In the genomic region with DNA sequence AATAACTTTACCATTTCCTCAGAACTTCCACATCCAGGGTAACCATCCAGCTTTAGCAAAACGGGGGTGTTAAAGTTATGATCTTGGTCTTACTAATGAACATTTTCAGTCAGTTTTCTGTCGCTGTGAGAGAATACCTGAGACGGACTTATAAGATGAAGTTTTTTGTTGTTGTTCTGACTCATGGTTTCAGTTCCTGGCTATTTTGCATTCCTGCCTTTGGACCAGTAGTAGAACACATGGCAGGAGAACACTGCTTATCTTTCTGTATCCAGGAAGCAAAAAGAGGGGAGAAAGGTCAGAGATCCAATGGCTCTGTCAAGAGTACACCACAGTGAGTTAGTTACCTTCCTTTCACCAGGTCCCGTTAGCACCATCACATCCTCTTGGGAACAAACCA, we compare ENCODE assay signal across 38 mouse cellular contexts. TPM values are rescaled to one million over a fixed set of nuclear protein-coding genes. Genes with fewer than 3 reads are reported as not detected.
DNase-seq lines count a peak whose midpoint lies in the region; ATAC-seq and TF ChIP-seq lines count a peak whose summit lies in the region.
"Had no signal": no experiment of that assay in that cellular context is flagged by ENCODE, and none has a peak within 500 bp of the region (broad histone marks: within the 10 kb centered on the region; RNA-seq: fewer than 3 reads in every experiment).

No protein-coding gene starts in this region.

- DNase-seq in gastrocnemius, adult 2 months, result no peak
- no peak for DNase-seq in gastrocnemius, postnatal 25 days
- peak; percentile 59 for DNase-seq in midbrain, embryonic 11.5 days (ENCODE audit: low spot score, missing footprints)
- no peak for DNase-seq in midbrain, postnatal 0 days (ENCODE audit: low spot score)
- peak; percentile 12 for DNase-seq in Patski (ENCODE audit: low read depth, low spot score)
- peak; percentile 13 for DNase-seq in splenic B cell, adult 2 months (ENCODE audit: low read depth, low spot score)
- DNase-seq in embryo, embryonic 9.5 days (ENCODE audit: extremely low spot score), result no peak
- DNase-seq: adrenal gland, postnatal 14 days; B cell, adult 2 months; cerebellum, adult 11-12 months; cerebellum, adult 8-10 months; cerebellum, postnatal 10 days; cerebellum, postnatal 36 days; embryo, embryonic 11 days; forebrain, postnatal 0 days; gastrocnemius, postnatal 36 days; heart, adult 2 months had no signal

- no peak for ATAC-seq in midbrain, embryonic 11.5 days (ENCODE audit: low FRiP score)
- ATAC-seq in midbrain, postnatal 0 days (ENCODE audit: low FRiP score), result no peak
- ATAC-seq in Patski, result no peak
- ATAC-seq in kidney, embryonic 14.5 days (ENCODE audit: low FRiP score, low TSS enrichment), result no peak
- ATAC-seq: CD4-positive, CD25-positive, alpha-beta regulatory T cell, adult 4 months; forebrain, embryonic 14.5 days; forebrain, postnatal 0 days; hindbrain, embryonic 16.5 days; intestine, embryonic 16.5 days had no signal

- TF ChIP-seq CTCF in gastrocnemius, adult 2 months (IDR thresholded peaks at IDR 0.05), result no peak
- TF ChIP-seq CTCF in midbrain, postnatal 0 days (IDR thresholded peaks at IDR 0.05), result no peak
- TF ChIP-seq CTCF in Patski (IDR thresholded peaks at IDR 0.05), result no peak

- no peaks in the 10 kb centered on the region for H3K4me1 ChIP-seq in midbrain, embryonic 11.5 days (ENCODE audit: control insufficient read depth, insufficient read depth, low read length)
- no peaks in the 10 kb centered on the region for H3K4me1 ChIP-seq in midbrain, postnatal 0 days (ENCODE audit: insufficient read depth, low read length)
- H3K4me1 ChIP-seq in kidney, embryonic 14.5 days (ENCODE audit: control insufficient read depth, insufficient read depth, low read length), result no peaks in the 10 kb centered on the region
- H3K4me1 ChIP-seq: hindbrain, embryonic 10.5 days had no signal

- POLR2A ChIA-PET in Patski (lab: Charles Lee), result interaction anchor here (2.2 kb wide), 1 partner anchor 63 kb away, joined by 11 read pairs; a partner anchor contains a TSS

- no peaks in the 10 kb centered on the region for H3K27me3 ChIP-seq in midbrain, embryonic 11.5 days (ENCODE audit: control insufficient read depth, insufficient read depth, low read length)
- H3K27me3 ChIP-seq in midbrain, postnatal 0 days (ENCODE audit: insufficient read depth, low read length), result no peaks in the 10 kb centered on the region
- no peaks in the 10 kb centered on the region for H3K27me3 ChIP-seq in Patski
- H3K27me3 ChIP-seq in splenic B cell, adult 2 months (ENCODE audit: control insufficient read depth, insufficient read depth, low read length, poor library complexity, severe bottlenecking), result no peaks in the 10 kb centered on the region
- no peaks in the 10 kb centered on the region for H3K27me3 ChIP-seq in kidney, embryonic 14.5 days (ENCODE audit: control insufficient read depth, insufficient read depth, low read length)
- H3K27me3 ChIP-seq: hindbrain, embryonic 13.5 days had no signal

- no peaks in the 10 kb centered on the region for H3K36me3 ChIP-seq in midbrain, embryonic 11.5 days (ENCODE audit: control insufficient read depth, insufficient read depth, low read length)
- no peaks in the 10 kb centered on the region for H3K36me3 ChIP-seq in midbrain, postnatal 0 days (ENCODE audit: insufficient read depth, low read length)
- no peaks in the 10 kb centered on the region for H3K36me3 ChIP-seq in splenic B cell, adult 2 months (ENCODE audit: control insufficient read depth, insufficient read depth, low read length, poor library complexity, severe bottlenecking)
- H3K36me3 ChIP-seq in kidney, embryonic 14.5 days (ENCODE audit: control insufficient read depth, insufficient read depth, low read length), result no peaks in the 10 kb centered on the region
- H3K36me3 ChIP-seq: G1E; hindbrain, embryonic 10.5 days; hindbrain, embryonic 13.5 days had no signal

- CTCF ChIA-PET in Patski (lab: Charles Lee), result interaction anchor here (0.8 to 1.3 kb wide), 2 partner anchors 28 to 125 kb away, joined by 3 to 4 read pairs; no protein-coding TSS in a partner anchor

- in situ Hi-C loops in Patski (cut with MboI; ENCODE audit: low pct_unique_long_range_greater_than_20kb), result no loop called here

- no peak overlapping the region for H3K4me3 ChIP-seq in gastrocnemius, adult 2 months
- no peak overlapping the region for H3K4me3 ChIP-seq in midbrain, embryonic 11.5 days (ENCODE audit: low read depth, low read length)
- no peak overlapping the region for H3K4me3 ChIP-seq in midbrain, postnatal 0 days (ENCODE audit: low read depth, low read length)
- no peak overlapping the region for H3K4me3 ChIP-seq in kidney, embryonic 14.5 days (ENCODE audit: low read length)
- H3K4me3 ChIP-seq: heart, adult 2 months; hindbrain, embryonic 10.5 days; hindbrain, embryonic 13.5 days had no signal

- no peak overlapping the region for H3K4me2 ChIP-seq in midbrain, embryonic 11.5 days
- no peak overlapping the region for H3K4me2 ChIP-seq in midbrain, postnatal 0 days (ENCODE audit: low read depth, low read length, poor library complexity, severe bottlenecking)
- no peak overlapping the region for H3K4me2 ChIP-seq in kidney, embryonic 14.5 days (replicated peaks; ENCODE audit: low read depth, low read length)
- H3K4me2 ChIP-seq: heart, embryonic 11.5 days; hindbrain, embryonic 13.5 days had no signal

- intact Hi-C loops in gastrocnemius, adult 2 months (cut with DNase I), result no loop called here

- no peaks in the 10 kb centered on the region for H3K9me3 ChIP-seq in midbrain, embryonic 11.5 days (ENCODE audit: control insufficient read depth, low read length)
- no peaks in the 10 kb centered on the region for H3K9me3 ChIP-seq in midbrain, postnatal 0 days (ENCODE audit: low read length)
- no peaks in the 10 kb centered on the region for H3K9me3 ChIP-seq in kidney, embryonic 14.5 days (ENCODE audit: control insufficient read depth, low read length)
- H3K9me3 ChIP-seq: hindbrain, embryonic 10.5 days; hindbrain, embryonic 13.5 days had no signal

- peak overlapping the region; percentile 46 for H3K27ac ChIP-seq in gastrocnemius, adult 2 months
- H3K27ac ChIP-seq in midbrain, embryonic 11.5 days (ENCODE audit: low read depth, low read length), result no peak overlapping the region
- no peak overlapping the region for H3K27ac ChIP-seq in midbrain, postnatal 0 days (ENCODE audit: low read depth, low read length)
- no peak overlapping the region for H3K27ac ChIP-seq in kidney, embryonic 14.5 days (ENCODE audit: low read depth, low read length)
- H3K27ac ChIP-seq: heart, adult 2 months; hindbrain, embryonic 10.5 days; hindbrain, embryonic 13.5 days had no signal

- WGBS in midbrain, embryonic 11.5 days, result 88% methylated on average over 4 of the region's 4 CpGs
- 90% methylated on average over 4 of the region's 4 CpGs for WGBS in midbrain, postnatal 0 days
- WGBS in kidney, embryonic 14.5 days, result 83% methylated on average over 4 of the region's 4 CpGs

- no peak overlapping the region for H3K9ac ChIP-seq in midbrain, embryonic 11.5 days (ENCODE audit: low read length)
- no peak overlapping the region for H3K9ac ChIP-seq in midbrain, postnatal 0 days (replicated peaks; ENCODE audit: low read length, poor library complexity, severe bottlenecking)
- H3K9ac ChIP-seq in kidney, embryonic 14.5 days (ENCODE audit: low read depth, low read length), result no peak overlapping the region
- H3K9ac ChIP-seq: forebrain, postnatal 0 days; hindbrain, embryonic 13.5 days had no signal

RNA-seq across cellular contexts. Expression of a gene that starts 54.5 kb away (rescaled TPM):
- not detected for total RNA-seq in gastrocnemius, adult 2 months (2021)
- not detected for total RNA-seq in gastrocnemius, postnatal 25 days (2021)
- not detected in 2 replicates for polyA plus RNA-seq in midbrain, embryonic 11.5 days (2014; fragmentation: Nextera tagmentation; extraction: Ambion mirVana)
- total RNA-seq in midbrain, postnatal 0 days (2014; rRNA removed), result not detected in 2 replicates
- polyA plus RNA-seq in midbrain, postnatal 0 days (2015; fragmentation: Nextera tagmentation; extraction: Ambion mirVana), result not detected in 2 replicates
- polyA plus RNA-seq in Patski (2021), result not detected
- not detected in 2 replicates for polyA plus RNA-seq in kidney, embryonic 14.5 days (2014; fragmentation: Nextera tagmentation; extraction: Ambion mirVana)
- total RNA-seq: adrenal gland, adult 2 months; adrenal gland, postnatal 14 days; forebrain, postnatal 0 days; G1E; gastrocnemius, adult 8-10 months; gastrocnemius, postnatal 36 days; granulocyte monocyte progenitor cell, adult 5-6 weeks; heart, adult 2 months; heart, postnatal 25 days had no signal
- polyA plus RNA-seq: adrenal gland, adult 2 months; brain, embryonic 14.5 days; CD4-positive, CD25-positive, alpha-beta regulatory T cell, adult 4 months; cortical plate, adult 2 months; embryonic facial prominence, embryonic 11.5 days; embryonic facial prominence, embryonic 14.5 days; forebrain, embryonic 11.5 days; forebrain, embryonic 14.5 days; forebrain, postnatal 0 days; frontal cortex, adult 2 months; G1E; heart, adult 2 months; heart, embryonic 11.5 days; heart, embryonic 14.5 days; heart, postnatal 0 days; hindbrain, embryonic 10.5 days; hindbrain, embryonic 13.5 days; hindbrain, embryonic 16.5 days had no signal

Comparison
In these comparisons a context has a peak if more than half of its experiments do, and no peak if none do; other contexts are left out.
1. DNase-seq: peak in midbrain, embryonic 11.5 days (single experiment), Patski (single experiment) and splenic B cell, adult 2 months (single experiment); none in gastrocnemius, adult 2 months (single experiment), gastrocnemius, postnatal 25 days (single experiment), midbrain, postnatal 0 days (single experiment) and embryo, embryonic 9.5 days (single experiment).